Comparison of ENCODE assay signal across 8 mouse cellular contexts in genomic region chr9:95954226-95954584, GRCm38 (mm10). TPM values are rescaled to one million over a fixed set of nuclear protein-coding genes. Genes with fewer than 3 reads are reported as not detected.
A peak's percentile ranks its signal among the peaks of the same experiment; 100 is the strongest.
DNase-seq lines count a peak whose midpoint lies in the region; ATAC-seq and TF ChIP-seq lines count a peak whose summit lies in the region.

No protein-coding gene starts in this region.

- peak overlapping the region; percentile 99 for H3K9ac ChIP-seq in lung, embryonic 16.5 days (ENCODE audit: low read length)
- peak overlapping the region; percentile 95 for H3K9ac ChIP-seq in forebrain, embryonic 12.5 days
- peak overlapping the region; percentile 94 for H3K9ac ChIP-seq in liver, embryonic 11.5 days (ENCODE audit: low read depth, low read length)

- no peaks in the 10 kb centered on the region for H3K27me3 ChIP-seq in lung, embryonic 16.5 days (ENCODE audit: control insufficient read depth, insufficient read depth, low read depth, low read length)
- H3K27me3 ChIP-seq in forebrain, embryonic 12.5 days: no peaks in the 10 kb centered on the region
- H3K27me3 ChIP-seq in liver, embryonic 11.5 days (replicated peaks; ENCODE audit: control insufficient read depth, insufficient read depth, low read length): no peaks in the 10 kb centered on the region
- H3K27me3 ChIP-seq in small intestine, adult 2 months (ENCODE audit: control insufficient read depth, insufficient read depth, low read length): no peaks in the 10 kb centered on the region

- TF ChIP-seq POLR2A in small intestine, adult 2 months (IDR thresholded peaks at IDR 0.05; ENCODE audit: low read depth, low read length): no peak

- H3K4me3 ChIP-seq in lung, embryonic 16.5 days (ENCODE audit: low read length): peak overlapping the region; percentile 99
- H3K4me3 ChIP-seq in forebrain, embryonic 12.5 days (replicated peaks): peak overlapping the region; percentile 96
- H3K4me3 ChIP-seq in liver, embryonic 11.5 days (ENCODE audit: low read depth, low read length): peak overlapping the region; percentile 87
- H3K4me3 ChIP-seq in small intestine, adult 2 months (ENCODE audit: low read depth, low read length): peak overlapping the region; percentile 88

- peak overlapping the region; percentile 2 for H3K27ac ChIP-seq in lung, embryonic 16.5 days (ENCODE audit: low read length)
- H3K27ac ChIP-seq in forebrain, embryonic 12.5 days: peak overlapping the region; percentile 93; the same call in 1 of the 2 replicates
- H3K27ac ChIP-seq in liver, embryonic 11.5 days (ENCODE audit: low read depth, low read length): peak overlapping the region; percentile 19; the same call in 1 of the 2 replicates
- peak overlapping the region; percentile 4; the same call in 1 of the 2 replicates for H3K27ac ChIP-seq in small intestine, adult 2 months (ENCODE audit: insufficient read depth, low read depth, low read length)

- H3K36me3 ChIP-seq in lung, embryonic 16.5 days (ENCODE audit: control insufficient read depth, insufficient read depth, low read length): peaks cover 3% of the 10 kb centered on the region
- H3K36me3 ChIP-seq in forebrain, embryonic 12.5 days (replicated peaks): 0 out of 2 replicates have a peak, but pooled peaks cover 5% of the 10 kb centered on the region
- H3K36me3 ChIP-seq in liver, embryonic 11.5 days (ENCODE audit: control insufficient read depth, insufficient read depth, low read length): no peaks in the 10 kb centered on the region
- 0 out of 2 replicates have a peak, but pooled peaks cover 1% of the 10 kb centered on the region for H3K36me3 ChIP-seq in small intestine, adult 2 months (ENCODE audit: control insufficient read depth, insufficient read depth, low read length)

- H3K9me3 ChIP-seq in lung, embryonic 16.5 days (ENCODE audit: control insufficient read depth, low read length): no peaks in the 10 kb centered on the region
- H3K9me3 ChIP-seq in forebrain, embryonic 12.5 days: no peaks in the 10 kb centered on the region
- H3K9me3 ChIP-seq in liver, embryonic 11.5 days (ENCODE audit: control insufficient read depth, low read length): no peaks in the 10 kb centered on the region

- peak overlapping the region; percentile 59 for H3K4me2 ChIP-seq in lung, embryonic 16.5 days (ENCODE audit: low read depth, low read length)
- peak overlapping the region; percentile 74 for H3K4me2 ChIP-seq in forebrain, embryonic 12.5 days
- peak overlapping the region; percentile 76 for H3K4me2 ChIP-seq in liver, embryonic 11.5 days

- WGBS in lung, embryonic 16.5 days: under 1% methylated on average over 7 of the region's 7 CpGs
- WGBS in forebrain, embryonic 12.5 days: under 1% methylated on average over 7 of the region's 7 CpGs
- under 1% methylated on average over 7 of the region's 7 CpGs for WGBS in liver, embryonic 11.5 days
- WGBS in small intestine, adult 2 months: under 1% methylated on average over 7 of the region's 7 CpGs

- peak; percentile 73 for DNase-seq in embryo, embryonic 10 days (ENCODE audit: low spot score)
- no peak for DNase-seq in embryo, embryonic 9.5 days (ENCODE audit: extremely low spot score)
- DNase-seq in lung, adult 18-20 months: no peak
- DNase-seq in liver, embryonic 11.5 days (ENCODE audit: low spot score): peak; percentile 46
- no peak for DNase-seq in cerebellum, adult 9-11 months

- H3K4me1 ChIP-seq in lung, embryonic 16.5 days (replicated peaks; ENCODE audit: control insufficient read depth, insufficient read depth, low read length): no peaks in the 10 kb centered on the region
- peaks cover 12% of the 10 kb centered on the region for H3K4me1 ChIP-seq in forebrain, embryonic 12.5 days
- H3K4me1 ChIP-seq in liver, embryonic 11.5 days (replicated peaks; ENCODE audit: control insufficient read depth, insufficient read depth, low read length): peaks cover 7% of the 10 kb centered on the region
- peaks cover 4% of the 10 kb centered on the region; the same call in 1 of the 2 replicates for H3K4me1 ChIP-seq in small intestine, adult 2 months (ENCODE audit: control insufficient read depth, insufficient read depth, insufficient read length, low read length)

- TF ChIP-seq CTCF in small intestine, adult 2 months (IDR thresholded peaks at IDR 0.05; ENCODE audit: extremely low read depth, insufficient read length, insufficient replicate concordance, low read depth, low read length): no peak

- ATAC-seq in lung, embryonic 16.5 days (ENCODE audit: low read depth): peak; percentile 55
- ATAC-seq in forebrain, embryonic 12.5 days (ENCODE audit: low FRiP score): peak; percentile 71
- ATAC-seq in liver, embryonic 11.5 days (replicated peaks; ENCODE audit: low FRiP score): peak; percentile 42

RNA-seq across cellular contexts. Expression of gene Xrn1, which starts 0.4 kb away (rescaled TPM):
- 15.4 and 17.1 TPM in 2 replicates for polyA plus RNA-seq in lung, embryonic 16.5 days (2015; fragmentation: Nextera tagmentation; extraction: Ambion mirVana)
- polyA plus RNA-seq in forebrain, embryonic 12.5 days (2016; fragmentation: Nextera tagmentation; extraction: Ambion mirVana): 22.0 and 26.8 TPM in 2 replicates
- polyA plus RNA-seq in liver, embryonic 11.5 days (2014; fragmentation: Nextera tagmentation; extraction: Ambion mirVana): 10.6 and 11.9 TPM in 2 replicates
- 0.77 and 1.8 TPM in 2 replicates for polyA plus RNA-seq in small intestine, adult 2 months (2012; rRNA removed)

Comparison
In these comparisons a context has a peak if more than half of its experiments do, and no peak if none do; other contexts are left out.
1. DNase-seq: peak in embryo, embryonic 10 days (single experiment) and liver, embryonic 11.5 days (single experiment); none in embryo, embryonic 9.5 days (single experiment), lung, adult 18-20 months (0 of 2) and cerebellum, adult 9-11 months (single experiment).
2. H3K27ac ChIP-seq: peak in every context shown above with its lines; median percentile 93 in forebrain, embryonic 12.5 days; 19 in liver, embryonic 11.5 days; 4 in small intestine, adult 2 months; 2 in lung, embryonic 16.5 days.
3. Peak in every context shown above with its lines, with median percentiles within 50 percentile points of each other: ATAC-seq, H3K4me2 ChIP-seq, H3K4me3 ChIP-seq and H3K9ac ChIP-seq.